Mouse (Mus musculus) left cerebral cortex, postnatal 25 days (tissue): ENCODE data around the gene Gm19684. TPM values are rescaled to one million over a fixed set of nuclear protein-coding genes. Genes with fewer than 3 reads are reported as not detected.
"Not testable (repeated sequence)": the region's sequence is repeated elsewhere in the genome, so short reads cannot be mapped to it uniquely, and the experiment has no call there.

Experiments
- DNase-seq, 2 experiments: peaks; one replicate each; pipeline ENCODE4 v3.0.0; 2022; ENCODE audit warnings: low spot score in 2 of 2, mixed read lengths in 1 of 2
- intact Hi-C: fragments of 180-260 bp; cut with DNase I; formaldehyde crosslinking; loops from one replicate; pipeline ENCODE4 v1.15.1; 2025
- total RNA-seq, 2 experiments: library from RNA; stranded (reverse); gene quantifications; 2 replicates each; pipeline ENCODE4 v1.2.3; 2021

The Gm19684 gene
- not detected for total RNA-seq

DNA sequence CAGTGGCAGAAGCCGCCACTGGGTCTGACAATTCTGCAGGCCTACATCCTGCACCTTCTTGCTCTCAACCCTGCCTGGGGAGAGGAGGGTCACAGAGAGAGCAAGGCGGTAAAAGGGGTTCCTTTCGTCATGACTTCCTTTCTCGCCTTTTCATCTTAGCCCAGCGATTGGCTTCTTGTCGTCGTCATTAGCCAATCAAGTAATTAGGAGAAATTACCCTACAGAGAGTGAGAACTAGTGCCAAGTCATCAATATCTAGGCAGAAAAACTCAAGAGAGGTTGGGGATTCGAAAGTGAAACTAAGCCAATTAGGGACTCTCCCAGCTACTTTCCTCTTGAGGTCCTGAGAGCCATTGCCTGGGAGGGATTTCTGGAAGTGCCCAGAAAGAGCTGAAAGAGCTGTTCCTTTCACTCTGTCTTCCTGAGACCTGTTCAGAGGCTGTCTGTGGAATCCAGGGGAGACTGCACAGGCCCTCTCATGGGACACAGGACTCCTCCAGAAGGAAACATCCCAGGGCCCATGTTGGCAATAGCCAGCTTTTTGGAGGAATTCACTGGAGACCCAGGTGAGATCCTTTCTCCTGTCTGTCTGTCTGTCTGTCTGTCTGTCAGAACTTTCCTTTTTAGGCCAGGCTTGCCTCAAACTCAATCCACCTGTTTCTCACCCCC lies at the start of gene Gm19684:
TSS of gene Gm19684 (plus strand) at position 327 of the 669 bp plus-strand sequence.
- DNase-seq = peak; percentile 26 to 31
- intact Hi-C loops = not testable (repeated sequence)

DNA sequence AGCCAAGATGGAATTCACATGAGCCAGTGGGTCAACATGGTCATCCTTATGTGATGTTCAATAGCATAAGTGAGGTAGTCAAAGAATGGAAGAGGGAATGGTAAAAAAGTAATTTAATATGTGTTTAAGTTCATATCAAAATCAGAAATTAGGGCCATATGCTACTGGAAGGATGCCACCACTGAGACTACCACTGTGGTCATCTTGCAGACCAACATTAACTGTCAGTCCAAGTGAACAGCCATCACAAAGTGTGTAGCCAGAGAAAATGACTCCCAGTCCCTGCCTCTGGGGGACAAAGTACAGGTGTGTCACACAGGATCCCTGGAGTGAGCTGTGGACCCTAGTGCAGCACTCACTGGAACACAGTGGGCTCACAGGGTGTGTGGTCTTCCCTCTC lies 39.6 kb upstream of the Gm19684 start:
- intact Hi-C loops, DNase-seq: not testable (repeated sequence)

DNA sequence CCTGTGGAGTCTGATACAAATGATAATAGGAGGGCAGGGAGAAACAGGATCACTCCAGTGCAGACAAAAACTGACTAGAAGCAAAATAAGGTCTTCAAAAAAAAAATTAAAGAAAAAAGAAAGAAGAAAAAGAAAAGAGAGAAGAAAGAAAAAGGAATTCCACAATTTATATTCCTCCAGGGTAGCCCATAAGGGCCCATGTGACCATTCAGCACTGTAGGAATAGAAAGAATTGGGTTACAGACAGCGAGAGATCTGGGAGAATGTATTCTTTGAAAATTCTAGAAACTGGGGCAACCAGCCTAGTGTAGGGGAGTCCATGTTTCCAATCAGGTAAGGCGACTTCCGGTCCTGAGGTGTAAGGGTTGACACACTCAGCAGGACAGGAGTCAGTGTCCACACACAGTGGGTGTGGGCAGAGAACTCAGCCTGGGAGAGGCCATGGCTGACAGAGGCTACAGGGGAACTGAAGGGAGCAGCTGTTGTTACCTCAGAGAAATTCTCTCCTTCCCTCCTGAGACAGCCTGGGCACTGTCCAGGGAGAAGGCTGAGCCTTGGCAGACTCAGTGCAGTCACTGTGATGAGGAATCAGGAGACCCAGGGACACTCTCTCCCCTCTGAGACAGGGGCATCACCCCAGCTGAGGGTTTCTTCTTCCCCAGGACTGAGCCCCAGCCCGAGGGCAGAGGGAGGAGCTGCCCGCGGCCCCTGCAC lies 38.8 kb upstream of the Gm19684 start:
- intact Hi-C loops, DNase-seq: not testable (repeated sequence)

DNA sequence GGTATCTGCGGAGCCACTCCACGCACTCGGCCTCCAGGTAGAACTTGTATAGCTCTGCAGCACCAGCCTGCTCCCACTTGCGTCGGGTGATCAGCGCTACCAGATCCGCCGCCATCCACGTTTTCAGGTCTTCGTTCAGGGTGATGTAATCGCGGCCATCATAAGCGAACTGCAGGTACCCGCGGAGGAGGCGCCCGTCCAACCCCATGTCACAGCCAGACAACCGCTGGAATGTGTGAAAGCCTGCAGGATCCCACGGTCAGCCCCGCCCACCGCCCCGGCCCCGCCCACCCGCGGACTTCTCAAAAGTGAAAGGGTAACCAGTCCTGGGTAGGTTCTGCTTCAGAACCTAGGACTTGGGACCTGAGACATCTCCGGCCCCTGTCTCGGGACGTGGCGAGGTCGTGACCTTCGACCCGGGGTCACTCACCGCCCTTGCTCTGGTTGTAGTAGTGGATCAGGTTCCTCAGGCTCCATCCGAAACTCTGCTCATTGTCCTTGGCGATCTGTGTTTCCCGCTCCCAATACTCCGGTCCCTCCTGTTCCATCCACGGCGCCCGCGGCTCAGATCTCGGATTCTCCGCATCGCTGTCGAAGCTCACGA lies 38.1 kb upstream of the Gm19684 start:
- DNase-seq = no peak
- intact Hi-C loops = no loop called here

DNA sequence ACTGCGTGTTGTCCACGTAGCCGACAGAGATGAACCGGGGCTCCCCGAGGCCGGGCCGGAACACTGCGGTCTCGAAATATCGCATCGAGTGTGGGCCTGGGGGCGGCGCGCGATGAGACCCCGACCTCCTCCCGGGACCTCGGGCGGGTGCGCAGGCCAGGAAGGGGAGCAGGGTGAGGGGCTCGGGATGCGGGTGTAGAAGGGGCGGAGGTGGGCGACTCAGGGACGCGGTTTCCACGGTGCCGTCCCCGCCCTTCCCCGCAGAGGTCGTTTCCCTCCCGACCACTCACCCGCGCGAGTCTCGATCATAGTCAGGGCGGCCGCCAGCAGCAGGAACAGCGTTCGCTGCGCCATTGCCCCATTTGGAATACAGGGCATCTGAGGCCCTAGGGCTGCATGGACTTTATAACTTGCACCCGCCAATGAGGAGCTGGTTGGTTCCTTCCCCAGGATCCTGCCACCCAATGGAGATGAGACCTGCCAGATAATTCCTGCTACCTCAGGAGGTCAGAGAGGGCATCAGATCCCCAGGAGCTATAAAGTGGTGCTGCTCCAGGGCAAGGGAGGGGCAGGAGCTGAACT lies 37.5 kb upstream of the Gm19684 start:
- DNase-seq = no peak
- intact Hi-C loops = no loop called here

DNA sequence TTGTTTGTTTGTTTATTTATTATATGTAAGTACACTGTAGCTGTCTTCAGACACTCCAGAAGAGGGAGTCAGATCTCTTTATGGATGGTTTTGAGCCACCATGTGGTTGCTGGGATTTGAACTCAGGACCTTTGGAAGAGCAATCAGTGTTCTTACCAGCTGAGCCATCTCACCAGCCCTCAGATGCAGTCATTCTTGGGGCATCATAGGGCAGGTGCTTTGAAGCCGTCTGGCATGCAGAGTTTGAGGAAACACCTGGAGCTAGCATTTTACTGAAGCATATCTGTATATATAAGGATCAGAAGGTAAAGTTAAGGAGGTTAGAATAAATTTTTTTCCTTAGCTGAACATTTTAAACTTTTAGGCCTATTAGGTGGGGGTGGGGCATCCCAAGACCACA lies 35.5 kb upstream of the Gm19684 start:
- DNase-seq, intact Hi-C loops: not testable (repeated sequence)

DNA sequence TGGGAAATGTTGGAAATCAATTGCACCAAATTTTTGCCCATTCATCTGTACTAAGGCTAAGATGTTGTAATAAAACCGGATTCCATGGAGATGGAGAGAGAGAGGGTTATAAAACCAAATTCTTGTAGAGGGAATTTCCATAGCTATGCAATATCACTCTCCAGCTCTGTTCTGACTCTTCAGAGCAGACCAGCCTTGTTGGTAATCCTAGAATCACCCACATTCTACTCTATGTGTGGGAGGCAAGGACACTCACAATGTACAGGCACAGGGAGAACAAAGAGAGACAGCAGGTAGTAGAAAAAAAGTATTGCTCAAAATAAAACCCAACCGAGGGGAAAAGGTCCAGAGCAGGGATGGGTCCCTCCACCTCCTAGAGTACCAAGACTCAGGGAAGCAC lies 29.5 kb upstream of the Gm19684 start:
- DNase-seq, intact Hi-C loops: not testable (repeated sequence)

DNA sequence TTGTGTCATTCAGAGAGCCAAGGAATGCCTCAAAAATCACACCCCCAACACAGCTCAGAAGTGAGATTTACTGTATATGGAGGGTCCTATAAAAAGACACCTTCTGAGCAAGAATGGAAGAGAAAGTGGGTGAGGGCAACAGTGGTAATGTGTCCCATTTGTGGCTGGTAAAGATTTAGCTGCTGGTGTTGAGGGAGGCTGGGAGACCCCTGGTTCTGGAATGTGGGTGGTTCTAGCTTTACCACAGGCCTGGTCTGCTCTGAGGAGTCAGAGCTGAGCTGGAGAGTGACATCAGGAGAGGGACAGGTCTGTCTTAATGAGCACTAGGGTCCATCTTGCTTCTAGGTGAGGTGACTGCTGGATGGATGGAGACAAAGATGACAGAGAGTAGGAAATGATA lies 29.0 kb upstream of the Gm19684 start:
- intact Hi-C loops = not testable (repeated sequence)
- peak in 1 of 2 experiments; percentile 29 for DNase-seq

DNA sequence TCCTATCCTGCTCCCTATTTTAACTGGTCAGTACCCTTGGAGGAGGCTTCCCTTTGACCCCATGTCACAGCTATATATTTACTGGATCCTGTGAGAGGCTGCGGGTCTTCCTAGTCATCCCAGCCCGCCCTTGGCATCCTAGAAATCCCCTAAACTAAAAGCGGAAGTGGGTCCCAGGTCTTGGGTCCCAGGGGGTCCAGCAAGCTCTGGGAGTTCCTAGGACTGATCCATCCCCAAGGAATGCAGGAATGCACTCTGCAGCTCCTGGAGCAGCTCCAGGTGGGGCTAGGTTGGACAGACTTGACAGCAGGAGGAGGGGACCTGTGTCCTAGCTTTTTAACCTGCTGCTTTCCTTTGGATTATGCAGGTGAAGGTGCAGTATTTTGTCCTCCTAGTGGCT lies 27.5 kb upstream of the Gm19684 start:
- DNase-seq = no peak
- intact Hi-C loops = no loop called here

DNA sequence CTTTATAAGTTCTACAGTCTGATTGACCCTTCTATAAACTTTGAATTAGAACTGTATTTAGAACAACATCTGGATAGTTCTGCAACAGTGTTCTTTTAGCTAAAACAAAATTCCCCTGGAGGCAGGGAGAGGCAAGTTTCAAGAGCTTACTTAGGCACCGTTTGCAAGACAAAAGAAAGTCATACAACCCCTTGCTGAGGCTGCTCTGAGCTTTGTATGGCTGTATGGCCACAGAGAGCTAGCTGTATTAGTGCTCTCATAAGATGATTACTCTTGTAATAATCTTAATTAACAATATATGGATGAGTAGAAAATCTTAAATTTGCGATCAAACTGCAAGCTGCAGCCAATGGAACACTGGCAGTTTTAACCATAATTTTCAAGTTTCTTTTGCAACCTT lies 21.9 kb upstream of the Gm19684 start:
- intact Hi-C loops, DNase-seq: not testable (repeated sequence)

DNA sequence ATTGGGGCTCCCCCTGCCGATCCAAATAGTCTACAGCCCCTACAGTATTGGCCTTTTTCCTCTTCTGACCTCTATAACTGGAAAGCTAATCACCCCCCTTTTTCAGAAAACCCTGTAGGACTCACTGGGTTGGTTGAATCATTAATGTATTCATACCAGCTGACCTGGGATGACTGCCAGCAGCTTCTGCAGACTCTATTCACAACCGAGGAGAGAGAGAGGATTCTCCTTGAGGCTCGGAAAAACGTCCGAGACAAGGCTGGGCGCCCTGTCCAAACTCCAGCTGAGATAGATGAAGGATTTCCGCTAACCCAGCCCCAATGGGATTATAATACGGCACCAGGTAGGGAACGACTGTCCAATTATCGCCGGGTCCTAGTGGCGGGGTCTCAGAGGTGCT lies 19.4 kb upstream of the Gm19684 start:
- intact Hi-C loops, DNase-seq: not testable (repeated sequence)

DNA sequence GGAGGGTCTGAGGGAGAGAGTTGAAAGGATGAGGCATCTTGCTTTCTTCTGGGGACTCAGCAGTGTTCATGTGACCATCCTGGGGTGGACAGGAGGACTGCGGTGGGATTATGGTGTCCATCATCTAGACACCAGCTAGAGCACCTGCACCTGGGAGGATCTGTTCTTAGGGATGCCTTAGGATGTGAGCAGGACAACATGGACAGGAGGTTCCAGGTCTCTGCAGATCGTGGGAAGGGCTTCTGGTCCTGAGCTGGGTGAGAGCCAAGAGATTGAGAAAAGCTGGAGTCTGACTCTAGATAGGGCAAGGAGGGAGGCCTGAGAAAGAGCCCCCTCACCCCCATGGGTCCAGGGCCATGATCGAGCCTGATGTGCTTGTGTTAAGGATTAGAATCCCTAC lies 11.3 kb upstream of the Gm19684 start:
- DNase-seq = not testable (repeated sequence)
- intact Hi-C loops = loop anchor here (5.0 kb wide), 2 partner anchors 113 to 173 kb away; no protein-coding TSS in a partner anchor

DNA sequence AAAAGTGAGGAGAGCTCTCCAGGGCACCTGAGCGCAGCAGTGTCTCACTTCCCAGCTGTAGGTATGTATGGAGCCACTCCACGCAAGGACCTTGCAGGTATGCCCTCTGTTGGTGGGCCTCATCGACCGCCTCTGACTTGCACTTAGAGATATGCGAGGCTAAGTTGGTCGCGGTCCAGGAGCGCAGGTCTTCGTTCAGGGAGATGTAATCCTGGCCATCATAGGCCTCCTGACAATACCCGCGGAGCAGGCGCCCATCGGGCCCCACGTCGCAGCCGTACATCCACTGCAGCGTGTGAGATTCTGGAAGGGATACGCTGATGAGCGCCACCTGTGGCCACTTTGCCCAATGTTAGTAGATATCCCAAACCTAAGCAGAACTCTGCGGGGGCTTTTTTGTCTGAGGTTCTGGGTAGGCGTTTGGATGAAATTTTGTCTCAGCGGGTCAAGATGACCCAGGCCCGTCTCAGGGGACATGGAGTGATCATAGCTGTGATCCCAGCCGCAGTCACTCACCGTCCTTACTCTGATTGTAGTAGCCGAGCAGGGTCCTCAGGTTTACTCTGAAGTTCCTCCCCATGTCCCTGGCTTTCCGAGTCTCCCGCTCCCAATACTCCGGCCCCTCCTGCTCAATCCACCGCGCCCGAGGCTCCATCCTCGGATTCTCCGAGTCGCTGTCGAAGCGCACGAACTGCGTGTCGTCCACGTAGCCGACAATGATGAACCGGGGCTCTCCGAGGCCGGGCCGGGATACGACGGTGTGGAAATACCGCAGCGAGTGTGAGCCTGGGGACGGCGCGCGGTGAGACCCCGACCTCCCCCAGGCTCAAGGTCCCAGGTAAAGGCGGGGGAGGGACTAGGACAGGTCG lies 10.6 kb upstream of the Gm19684 start:
- peak in 1 of 2 experiments; percentile 34 for DNase-seq
- intact Hi-C loops = loop anchor here (5.0 kb wide), 2 partner anchors 114 to 174 kb away; no protein-coding TSS in a partner anchor

DNA sequence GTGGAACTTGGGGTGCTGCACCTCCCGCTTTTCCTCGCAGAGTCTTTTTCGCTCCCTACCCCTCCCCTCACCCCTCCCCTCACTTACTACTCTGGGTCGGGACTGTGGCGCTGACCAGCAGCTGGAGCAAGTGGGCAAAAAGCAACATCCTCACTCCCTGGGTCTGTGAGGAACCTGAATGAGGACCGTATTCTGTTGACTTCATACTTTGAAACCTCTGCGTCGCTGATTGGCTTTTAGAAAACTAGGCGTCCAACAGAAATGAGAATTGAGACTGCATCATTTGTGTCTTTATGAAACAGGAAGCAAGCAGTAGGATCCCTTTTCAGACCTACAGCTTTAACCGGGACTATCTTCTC lies 10.0 kb upstream of the Gm19684 start:
- peak; percentile 30 to 62 for DNase-seq

DNA sequence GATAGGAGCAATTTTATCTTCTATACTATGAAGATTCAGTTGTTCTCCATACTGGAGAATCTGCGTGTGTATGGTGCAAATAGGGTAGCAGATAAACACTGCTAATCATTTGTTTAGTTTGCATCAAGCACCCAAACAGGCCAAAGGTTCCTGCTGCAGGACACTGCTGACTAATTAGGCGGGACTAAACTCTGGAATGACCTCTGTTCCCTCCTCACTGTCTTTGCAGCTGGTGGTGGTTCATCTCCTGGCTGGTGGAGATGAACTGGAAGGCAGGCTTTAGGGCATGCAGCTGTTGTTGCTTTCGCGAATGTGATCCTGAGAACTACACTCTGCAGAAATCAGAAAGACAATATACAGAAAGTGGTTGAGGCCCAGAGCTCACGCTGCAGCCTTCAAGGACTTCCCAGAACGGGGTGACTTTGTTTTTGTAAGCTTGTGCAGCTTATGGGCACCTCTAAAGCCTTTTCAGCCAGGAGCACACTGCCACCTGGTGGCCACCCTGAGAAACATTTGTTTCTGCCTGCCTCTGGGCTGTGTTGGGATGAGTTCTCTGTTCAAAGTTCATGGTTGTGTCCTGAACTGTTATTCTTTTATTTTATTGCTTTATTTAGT lies 7.4 kb upstream of the Gm19684 start:
- intact Hi-C loops = loop anchor here (5.0 kb wide), 2 partner anchors 117 to 177 kb away; no protein-coding TSS in a partner anchor

More for the DNA sequence above, 10.0 kb upstream of the Gm19684 start:
- intact Hi-C loops = loop anchor here (5.0 kb wide), 2 partner anchors 114 to 174 kb away; no protein-coding TSS in a partner anchor

DNA sequence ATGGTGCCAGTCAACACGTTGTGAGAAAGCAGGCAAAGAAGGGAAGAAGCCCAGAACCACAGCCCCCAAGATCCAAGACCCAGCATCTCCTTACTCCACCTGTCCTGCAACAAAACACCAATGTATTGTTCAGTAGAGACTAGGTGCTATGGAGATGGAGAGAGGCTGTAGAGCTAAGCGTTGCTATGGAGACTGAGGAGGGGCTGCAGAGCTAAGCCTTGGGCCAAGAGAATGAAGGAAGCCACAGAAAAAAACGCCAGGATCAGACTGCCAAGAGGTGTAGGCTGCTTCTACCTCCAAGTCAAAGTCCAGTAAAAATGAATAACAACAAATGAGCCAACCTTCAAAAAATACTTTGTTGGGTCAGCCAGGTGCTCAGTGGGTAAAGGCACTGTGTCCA lies 4.9 kb upstream of the Gm19684 start:
- intact Hi-C loops = not testable (repeated sequence)

More for the DNA sequence above, 7.4 kb upstream of the Gm19684 start:
- DNase-seq = peak in 1 of 2 experiments; percentile 17

DNA sequence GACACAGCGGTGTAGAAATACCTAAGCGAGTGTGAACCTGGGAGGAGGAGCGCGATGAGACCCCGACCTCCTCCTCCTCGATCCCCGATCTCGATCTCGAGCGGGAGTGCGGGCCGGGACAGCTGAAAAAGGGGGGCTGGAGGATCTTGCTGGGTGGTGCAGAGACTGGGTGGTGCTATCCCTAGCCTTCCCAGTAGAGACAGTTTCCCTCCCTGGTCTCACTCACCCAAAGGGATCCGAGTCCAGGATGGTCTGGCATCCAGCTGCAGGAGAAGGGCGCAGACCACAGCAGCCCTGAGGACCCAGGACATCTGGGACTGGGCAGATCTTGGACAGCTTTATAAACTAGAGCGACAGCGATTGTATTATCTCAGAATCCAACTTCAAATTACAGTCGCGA lies 639 bp upstream of the Gm19684 start:
- intact Hi-C loops, DNase-seq: not testable (repeated sequence)

More for the DNA sequence above, 4.9 kb upstream of the Gm19684 start:
- DNase-seq = not testable (repeated sequence)

DNA sequence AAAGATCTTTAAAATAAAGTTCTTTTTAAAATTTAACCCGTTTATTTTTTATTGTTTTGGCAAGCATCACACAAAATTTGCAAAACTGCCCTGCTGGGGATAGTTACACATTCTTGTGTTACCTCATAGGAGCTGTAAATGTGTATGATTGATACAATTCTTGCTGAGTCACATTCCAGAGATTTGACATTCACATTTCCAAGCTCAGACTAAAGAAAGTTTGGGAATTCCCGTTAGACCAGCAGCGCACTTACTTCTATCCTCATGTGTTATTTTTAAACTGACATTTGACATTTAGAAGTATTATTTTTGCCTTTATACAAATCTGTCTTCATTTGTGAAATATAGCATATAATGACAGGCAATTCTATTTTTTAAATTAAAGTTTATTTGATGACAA lies 2.6 kb downstream of the Gm19684 start:
- DNase-seq, intact Hi-C loops: not testable (repeated sequence)

DNA sequence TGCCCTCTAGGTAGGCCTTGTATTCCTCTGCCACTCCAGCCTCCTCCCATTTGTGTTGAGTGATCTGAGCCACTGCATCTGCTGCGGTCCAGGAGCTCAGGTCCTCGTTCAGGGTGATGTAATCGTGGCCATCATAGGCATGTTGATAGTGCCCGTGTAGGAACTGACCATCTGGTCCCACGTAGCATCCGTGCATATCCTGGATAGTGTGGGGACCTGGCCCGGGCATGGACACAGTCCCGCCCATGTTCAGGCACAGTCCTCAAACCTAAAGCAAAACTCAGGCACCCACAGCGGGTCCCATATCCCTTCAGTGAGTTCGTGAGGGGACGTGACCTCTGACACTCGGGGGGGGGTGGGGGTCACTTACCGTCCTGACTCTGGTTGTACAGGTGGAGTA lies 7.0 kb downstream of the Gm19684 start:
- DNase-seq, intact Hi-C loops: not testable (repeated sequence)
